Mouse (Mus musculus) right cerebral cortex, postnatal 25 days (tissue): ENCODE results near the gene Nhsl2.
"Not testable (repeated sequence)": the region's sequence is repeated elsewhere in the genome, so short reads cannot be mapped to it uniquely, and the experiment has no call there.

Source experiments
- DNase-seq: peaks from one replicate; pipeline ENCODE4 v3.0.0; 2022

The Nhsl2 gene

GRCm38 (mm10) chrX:102101886-102102285 lies 252.7 kb downstream of the Nhsl2 start:
- DNase-seq = no peak

GRCm38 (mm10) chrX:102103830-102104229 lies 254.6 kb downstream of the Nhsl2 start:
- DNase-seq = not testable (repeated sequence)

- DNase-seq = not testable (repeated sequence)
Observed at GRCm38 (mm10) chrX:102109349-102109748, 260.2 kb downstream of the Nhsl2 start.

- DNase-seq = peak; percentile 4
Observed at GRCm38 (mm10) chrX:102115676-102116075, 266.5 kb downstream of the Nhsl2 start.

DNA sequence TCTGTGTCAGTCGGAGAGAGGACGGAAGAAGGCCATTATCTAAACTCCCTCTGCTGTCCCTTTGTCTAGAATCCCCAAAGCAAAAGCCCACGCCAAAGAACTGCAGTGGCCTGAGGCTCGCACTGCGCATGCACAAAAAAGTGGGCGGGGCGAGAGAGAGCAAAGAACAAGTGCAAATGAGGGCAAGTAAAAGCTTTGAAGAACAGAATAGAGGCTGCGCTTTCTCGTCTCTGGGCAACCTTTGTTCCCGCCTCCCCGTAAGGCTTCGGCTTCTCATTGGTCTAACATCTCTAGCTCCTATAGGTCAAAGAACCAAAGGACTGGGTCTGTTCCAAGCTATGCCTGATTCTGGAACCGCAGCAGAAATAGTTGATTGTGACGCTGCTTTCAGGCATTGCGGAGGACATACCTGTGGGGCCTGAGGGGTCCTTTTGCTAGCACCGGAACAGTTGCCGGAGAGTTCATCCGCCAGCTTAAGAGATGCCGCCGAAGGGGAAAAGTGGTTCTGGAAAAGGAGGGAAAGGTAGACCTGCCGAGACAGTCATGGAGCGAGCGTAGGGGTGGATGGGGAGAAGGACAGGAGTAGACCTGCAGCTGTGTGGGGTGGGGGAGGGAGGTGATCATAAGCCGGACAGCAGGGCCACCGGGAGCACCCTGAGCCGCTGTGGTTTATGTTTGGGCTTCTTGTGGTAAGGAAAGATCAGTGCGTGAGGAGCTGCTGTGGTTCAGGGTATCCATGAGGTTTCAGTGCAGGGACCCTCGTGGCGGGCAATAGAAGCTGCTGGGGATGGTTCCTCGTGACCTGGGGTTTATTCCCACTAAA lies 270.1 kb downstream of the Nhsl2 start, which contains the start of gene Pin4:
TSS of gene Pin4 (plus strand) at position 406 of the 823 bp plus-strand sequence.
- peak; percentile 87 for DNase-seq

- DNase-seq = no peak
Observed at GRCm38 (mm10) chrX:102121321-102121720, 272.1 kb downstream of the Nhsl2 start.

GRCm38 (mm10) chrX:102141157-102141556 lies 292.0 kb downstream of the Nhsl2 start:
- no peak for DNase-seq
